Mouse (Mus musculus) megakaryocyte, embryonic 14.5 days (primary cell): ENCODE data around the gene Nfkbia.

Experiments used
- FLI1 ChIP-seq: IDR thresholded peaks from 2 replicates; pipeline ENCODE4 v1.6.1; 2012; ENCODE audit warnings: low read length, inconsistent platforms, mixed read lengths
- GATA1 ChIP-seq: IDR thresholded peaks from 3 replicates; pipeline ENCODE4 v1.6.1; 2012; ENCODE audit warnings: mixed read lengths, low read length, inconsistent platforms, borderline replicate concordance

- no peak for TF ChIP-seq GATA1
- no peak for TF ChIP-seq FLI1
These were observed 13.5 kb upstream of the Nfkbia start for GRCm38 (mm10) chr12:55506029-55506330.
